Mouse (Mus musculus): Measurements from ENCODE around the gene Ppih. TPM values are rescaled to one million over a fixed set of nuclear protein-coding genes. Genes with fewer than 3 reads are reported as not detected.

Ppih gene
- polyA plus RNA-seq, 1 experiment = 11.2 TPM

- DNase-seq = peak; percentile 58
- 72% methylated on average over 1 of the region's 1 CpGs for WGBS
Observed at GRCm38 (mm10) chr4:119274627-119275026, 45.7 kb downstream of the Ppih start.

DNA sequence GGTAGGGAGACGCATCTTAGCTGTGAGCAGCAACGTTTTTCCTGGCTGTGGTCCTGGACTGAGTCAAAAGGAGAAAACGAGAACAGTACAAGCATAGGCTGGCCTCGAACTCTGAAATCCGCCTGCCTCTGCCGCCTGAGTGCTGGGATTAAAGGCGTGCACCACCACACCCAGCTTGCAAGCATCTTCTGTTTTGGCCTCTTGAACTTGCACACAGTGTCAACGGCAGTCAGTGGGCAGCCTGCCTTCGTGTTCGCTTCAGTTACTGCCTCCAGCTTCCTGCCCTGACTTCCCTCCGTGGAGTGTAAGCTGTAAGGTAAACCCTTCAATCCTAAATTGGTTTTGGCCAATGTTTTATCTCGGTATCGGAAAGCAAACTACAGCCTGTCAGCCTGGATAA, 53.7 kb downstream of the Ppih start:
- 57% methylated on average over 13 of the region's 13 CpGs for WGBS

More at GRCm38 (mm10) chr4:119274627-119275026, 45.7 kb downstream of the Ppih start:
- H3K36me3 ChIP-seq (ENCODE audit: control insufficient read depth, insufficient read depth, low read length) = peaks cover 13% of the 10 kb centered on the region
- no peak overlapping the region for H3K4me3 ChIP-seq (ENCODE audit: insufficient read depth, low read depth, low read length)
- H3K27me3 ChIP-seq (replicated peaks; ENCODE audit: control insufficient read depth, insufficient read depth, low read length) = no peaks in the 10 kb centered on the region
- H3K27ac ChIP-seq (ENCODE audit: insufficient read depth, low read depth, low read length) = peak overlapping the region; percentile 65
- H3K4me1 ChIP-seq (ENCODE audit: control insufficient read depth, insufficient read depth, low read length) = no peaks in the 10 kb centered on the region
- TF ChIP-seq CTCF (conservative IDR thresholded peaks at IDR 0.05; ENCODE audit: insufficient read depth, insufficient read length, low read depth, low read length) = no peak
- TF ChIP-seq POLR2A (IDR thresholded peaks at IDR 0.05; ENCODE audit: low read depth, low read length) = no peak

GRCm38 (mm10) chr4:119263459-119263858, 56.9 kb downstream of the Ppih start:
- H3K27me3 ChIP-seq (replicated peaks; ENCODE audit: control insufficient read depth, insufficient read depth, low read length) = no peaks in the 10 kb centered on the region
- no peak overlapping the region for H3K27ac ChIP-seq (ENCODE audit: insufficient read depth, low read depth, low read length)
- H3K36me3 ChIP-seq (ENCODE audit: control insufficient read depth, insufficient read depth, low read length) = no peaks in the 10 kb centered on the region
- TF ChIP-seq CTCF (conservative IDR thresholded peaks at IDR 0.05; ENCODE audit: insufficient read depth, insufficient read length, low read depth, low read length) = no peak
- no peak for TF ChIP-seq POLR2A (IDR thresholded peaks at IDR 0.05; ENCODE audit: low read depth, low read length)
- H3K4me1 ChIP-seq (ENCODE audit: control insufficient read depth, insufficient read depth, low read length) = peaks cover 4% of the 10 kb centered on the region; the same call in 1 of the 2 replicates
- H3K4me3 ChIP-seq (ENCODE audit: insufficient read depth, low read depth, low read length) = no peak overlapping the region
- DNase-seq = no peak
- 66% methylated on average over 3 of the region's 3 CpGs for WGBS

More for the DNA sequence above, 53.7 kb downstream of the Ppih start:
- H3K4me1 ChIP-seq (ENCODE audit: control insufficient read depth, insufficient read depth, low read length) = no peaks in the 10 kb centered on the region
- DNase-seq = no peak
- no peaks in the 10 kb centered on the region for H3K36me3 ChIP-seq (ENCODE audit: control insufficient read depth, insufficient read depth, low read length)
- H3K27me3 ChIP-seq (replicated peaks; ENCODE audit: control insufficient read depth, insufficient read depth, low read length) = no peaks in the 10 kb centered on the region
- H3K27ac ChIP-seq (ENCODE audit: insufficient read depth, low read depth, low read length) = no peak overlapping the region
- TF ChIP-seq POLR2A (IDR thresholded peaks at IDR 0.05; ENCODE audit: low read depth, low read length) (no peak), CTCF (conservative IDR thresholded peaks at IDR 0.05; ENCODE audit: insufficient read depth, insufficient read length, low read depth, low read length) (no peak)
- H3K4me3 ChIP-seq (ENCODE audit: insufficient read depth, low read depth, low read length) = no peak overlapping the region

GRCm38 (mm10) chr4:119262483-119262882, 57.9 kb downstream of the Ppih start:
- no peak for TF ChIP-seq CTCF (conservative IDR thresholded peaks at IDR 0.05; ENCODE audit: insufficient read depth, insufficient read length, low read depth, low read length)
- no peak for TF ChIP-seq POLR2A (IDR thresholded peaks at IDR 0.05; ENCODE audit: low read depth, low read length)
- Histone ChIP-seq H3K27me3 (replicated peaks; ENCODE audit: control insufficient read depth, insufficient read depth, low read length) (no peaks in the 10 kb centered on the region), H3K4me3 (ENCODE audit: insufficient read depth, low read depth, low read length) (no peak overlapping the region)

DNA sequence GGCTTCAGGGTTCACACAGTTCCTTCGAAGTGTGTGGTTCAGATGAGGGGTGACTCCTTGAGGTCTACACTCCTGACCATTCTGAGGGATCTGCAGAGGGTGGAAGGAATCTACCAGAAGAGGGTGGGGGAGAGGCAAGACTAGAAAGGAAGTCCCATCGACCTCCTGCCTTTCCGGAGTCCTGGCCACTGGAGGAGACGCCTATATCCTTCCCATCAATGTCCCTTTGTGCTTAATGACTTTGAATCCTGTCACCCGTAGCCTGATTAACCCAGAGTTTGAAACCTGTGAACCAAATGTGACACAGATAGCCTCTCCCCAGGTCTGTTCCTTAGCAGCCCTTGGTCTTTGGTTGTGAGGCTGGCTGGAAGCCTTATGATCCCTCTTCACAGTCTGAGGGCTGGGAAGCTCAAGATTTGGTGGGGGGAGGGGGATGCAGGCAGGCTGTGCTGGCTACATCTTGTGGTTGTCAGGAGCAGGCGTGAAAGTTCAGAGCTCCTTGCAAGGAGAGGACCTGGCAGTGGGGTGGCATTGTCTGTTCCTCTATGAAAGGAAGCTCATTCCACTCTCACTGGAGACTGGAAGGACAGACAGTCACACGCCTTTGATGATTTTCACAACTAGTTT, 59.1 kb downstream of the Ppih start:
- no peak for TF ChIP-seq POLR2A (IDR thresholded peaks at IDR 0.05; ENCODE audit: low read depth, low read length)
- no peak for TF ChIP-seq CTCF (conservative IDR thresholded peaks at IDR 0.05; ENCODE audit: insufficient read depth, insufficient read length, low read depth, low read length)
- no peak for DNase-seq
- no peaks in the 10 kb centered on the region for H3K36me3 ChIP-seq (ENCODE audit: control insufficient read depth, insufficient read depth, low read length)
- H3K27me3 ChIP-seq (replicated peaks; ENCODE audit: control insufficient read depth, insufficient read depth, low read length) = no peaks in the 10 kb centered on the region
- no peak overlapping the region for H3K27ac ChIP-seq (ENCODE audit: insufficient read depth, low read depth, low read length)
- H3K4me3 ChIP-seq (ENCODE audit: insufficient read depth, low read depth, low read length) = no peak overlapping the region
- peaks cover 4% of the 10 kb centered on the region; the same call in 1 of the 2 replicates for H3K4me1 ChIP-seq (ENCODE audit: control insufficient read depth, insufficient read depth, low read length)
- 37% methylated on average over 7 of the region's 7 CpGs for WGBS

More at GRCm38 (mm10) chr4:119262483-119262882, 57.9 kb downstream of the Ppih start:
- no peak overlapping the region for H3K27ac ChIP-seq (ENCODE audit: insufficient read depth, low read depth, low read length)
- WGBS = 79% methylated on average over 5 of the region's 5 CpGs
- H3K4me1 ChIP-seq (ENCODE audit: control insufficient read depth, insufficient read depth, low read length) = peaks cover 4% of the 10 kb centered on the region; the same call in 1 of the 2 replicates
- H3K36me3 ChIP-seq (ENCODE audit: control insufficient read depth, insufficient read depth, low read length) = no peaks in the 10 kb centered on the region
- DNase-seq = no peak

DNA sequence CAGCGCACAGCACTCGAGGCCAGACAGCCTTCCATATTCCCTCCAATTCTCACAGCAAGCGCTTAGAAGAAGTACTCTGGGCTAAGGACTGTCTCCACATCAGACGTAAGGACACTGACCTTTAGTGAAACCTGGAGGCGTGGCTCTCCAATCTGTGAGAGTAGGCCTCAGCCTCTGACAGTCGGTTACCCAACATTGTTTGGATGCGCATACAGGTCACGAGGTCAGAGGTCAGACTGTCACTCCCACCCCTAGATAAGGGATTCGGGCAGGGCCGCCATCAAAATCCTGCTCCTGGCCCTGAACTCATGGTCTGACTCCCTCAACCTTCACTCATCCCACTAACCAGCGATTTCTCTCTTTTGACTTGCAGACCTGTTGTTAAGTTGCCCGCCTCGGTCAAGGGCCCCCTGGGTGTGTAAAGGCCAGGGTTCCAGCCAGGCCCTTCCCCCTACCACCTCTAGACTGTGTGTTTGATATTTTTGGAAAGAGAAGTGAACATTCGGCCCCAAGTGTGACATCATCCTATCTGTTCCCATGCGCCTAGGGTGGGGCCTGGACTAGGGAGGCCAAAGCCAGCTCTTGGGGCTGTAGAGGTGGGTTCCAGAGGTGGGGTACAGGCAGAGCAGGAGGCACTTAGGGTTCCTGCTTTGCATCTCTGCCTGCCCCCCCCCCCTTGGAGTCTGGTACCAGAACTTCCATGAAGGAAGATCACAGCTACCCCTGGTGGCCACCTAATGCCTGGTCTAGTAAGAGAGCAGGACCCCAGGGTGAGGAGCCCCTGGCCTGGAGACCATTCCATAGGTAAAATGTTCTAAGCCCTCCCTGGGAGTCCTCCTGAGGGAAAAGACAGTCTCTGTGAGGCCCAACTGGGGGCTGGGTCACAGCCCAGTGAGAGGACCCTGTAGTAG, 60.7 kb downstream of the Ppih start:
- Histone ChIP-seq H3K36me3 (ENCODE audit: control insufficient read depth, insufficient read depth, low read length) (no peaks in the 10 kb centered on the region), H3K4me1 (ENCODE audit: control insufficient read depth, insufficient read depth, low read length) (peaks cover 4% of the 10 kb centered on the region; the same call in 1 of the 2 replicates), H3K27me3 (replicated peaks; ENCODE audit: control insufficient read depth, insufficient read depth, low read length) (no peaks in the 10 kb centered on the region), H3K4me3 (ENCODE audit: insufficient read depth, low read depth, low read length) (no peak overlapping the region), H3K27ac (ENCODE audit: insufficient read depth, low read depth, low read length) (no peak overlapping the region)
- TF ChIP-seq CTCF (conservative IDR thresholded peaks at IDR 0.05; ENCODE audit: insufficient read depth, insufficient read length, low read depth, low read length) (no peak), POLR2A (IDR thresholded peaks at IDR 0.05; ENCODE audit: low read depth, low read length) (no peak)
- WGBS = 87% methylated on average over 15 of the region's 15 CpGs
- DNase-seq = no peak

- H3K4me3 ChIP-seq (ENCODE audit: insufficient read depth, low read depth, low read length) = peak overlapping the region; percentile 55
- TF ChIP-seq CTCF (conservative IDR thresholded peaks at IDR 0.05; ENCODE audit: insufficient read depth, insufficient read length, low read depth, low read length) (no peak), POLR2A (IDR thresholded peaks at IDR 0.05; ENCODE audit: low read depth, low read length) (no peak)
- H3K27me3 ChIP-seq (replicated peaks; ENCODE audit: control insufficient read depth, insufficient read depth, low read length) = no peaks in the 10 kb centered on the region
- H3K27ac ChIP-seq (ENCODE audit: insufficient read depth, low read depth, low read length) = 0 out of 2 replicates have a peak overlapping the region, but pooled peaks have one; percentile 24
- 53% methylated on average over 6 of the region's 6 CpGs for WGBS
- no peaks in the 10 kb centered on the region for H3K36me3 ChIP-seq (ENCODE audit: control insufficient read depth, insufficient read depth, low read length)
- H3K4me1 ChIP-seq (ENCODE audit: control insufficient read depth, insufficient read depth, low read length) = peaks cover 4% of the 10 kb centered on the region; the same call in 1 of the 2 replicates
- peak; percentile 76 for DNase-seq
Observed at GRCm38 (mm10) chr4:119257083-119257482, 63.3 kb downstream of the Ppih start.

Data from kidney, adult 2 months (tissue).